Mouse (Mus musculus): ENCODE data around the gene Scd4. TPM values are rescaled to one million over a fixed set of nuclear protein-coding genes. Genes with fewer than 3 reads are reported as not detected.
"Not testable (repeated sequence)": the region's sequence is repeated elsewhere in the genome, so short reads cannot be mapped to it uniquely, and the experiment has no call there.

Scd4 gene
- total RNA-seq, 1 experiment from 2014 or later, result not detected

- ATAC-seq (replicated peaks; ENCODE audit: insufficient number of reproducible peaks, low FRiP score, low TSS enrichment, poor library complexity, severe bottlenecking), result no peak
These were observed 33.8 kb upstream of the Scd4 start for GRCm38 (mm10) chr19:44299078-44299477.

- no peak for ATAC-seq (replicated peaks; ENCODE audit: insufficient number of reproducible peaks, low FRiP score, low TSS enrichment, poor library complexity, severe bottlenecking)
These were observed 33.0 kb upstream of the Scd4 start for GRCm38 (mm10) chr19:44299902-44300301.

- no peak for ATAC-seq (replicated peaks; ENCODE audit: insufficient number of reproducible peaks, low FRiP score, low TSS enrichment, poor library complexity, severe bottlenecking)
These were observed 32.4 kb upstream of the Scd4 start for GRCm38 (mm10) chr19:44300520-44300919.

- no peak for ATAC-seq (replicated peaks; ENCODE audit: insufficient number of reproducible peaks, low FRiP score, low TSS enrichment, poor library complexity, severe bottlenecking)
These were observed 31.7 kb upstream of the Scd4 start for GRCm38 (mm10) chr19:44301176-44301575.

GRCm38 (mm10) chr19:44301671-44302305 is 31.1 kb upstream of the Scd4 start:
- ATAC-seq (replicated peaks; ENCODE audit: insufficient number of reproducible peaks, low FRiP score, low TSS enrichment, poor library complexity, severe bottlenecking), result no peak

- ATAC-seq (replicated peaks; ENCODE audit: insufficient number of reproducible peaks, low FRiP score, low TSS enrichment, poor library complexity, severe bottlenecking), result no peak
These were observed 30.0 kb upstream of the Scd4 start for GRCm38 (mm10) chr19:44302901-44303300.

- ATAC-seq (replicated peaks; ENCODE audit: insufficient number of reproducible peaks, low FRiP score, low TSS enrichment, poor library complexity, severe bottlenecking), result no peak
These were observed 29.4 kb upstream of the Scd4 start for GRCm38 (mm10) chr19:44303502-44303901.

GRCm38 (mm10) chr19:44304419-44304818 is 28.5 kb upstream of the Scd4 start:
- ATAC-seq (replicated peaks; ENCODE audit: insufficient number of reproducible peaks, low FRiP score, low TSS enrichment, poor library complexity, severe bottlenecking), result no peak

GRCm38 (mm10) chr19:44304851-44305510 is 27.9 kb upstream of the Scd4 start:
- ATAC-seq (replicated peaks; ENCODE audit: insufficient number of reproducible peaks, low FRiP score, low TSS enrichment, poor library complexity, severe bottlenecking), result no peak

- no peak for ATAC-seq (replicated peaks; ENCODE audit: insufficient number of reproducible peaks, low FRiP score, low TSS enrichment, poor library complexity, severe bottlenecking)
These were observed 27.2 kb upstream of the Scd4 start for GRCm38 (mm10) chr19:44305701-44306100.

GRCm38 (mm10) chr19:44306171-44306570 is 26.7 kb upstream of the Scd4 start:
- ATAC-seq (replicated peaks; ENCODE audit: insufficient number of reproducible peaks, low FRiP score, low TSS enrichment, poor library complexity, severe bottlenecking), result no peak

GRCm38 (mm10) chr19:44307101-44307914 is 25.6 kb upstream of the Scd4 start:
- ATAC-seq (replicated peaks; ENCODE audit: insufficient number of reproducible peaks, low FRiP score, low TSS enrichment, poor library complexity, severe bottlenecking), result no peak

GRCm38 (mm10) chr19:44307915-44308470 is 24.9 kb upstream of the Scd4 start:
- no peak for ATAC-seq (replicated peaks; ENCODE audit: insufficient number of reproducible peaks, low FRiP score, low TSS enrichment, poor library complexity, severe bottlenecking)

GRCm38 (mm10) chr19:44308611-44309246 is 24.2 kb upstream of the Scd4 start:
- no peak for ATAC-seq (replicated peaks; ENCODE audit: insufficient number of reproducible peaks, low FRiP score, low TSS enrichment, poor library complexity, severe bottlenecking)

- no peak for ATAC-seq (replicated peaks; ENCODE audit: insufficient number of reproducible peaks, low FRiP score, low TSS enrichment, poor library complexity, severe bottlenecking)
These were observed 23.3 kb upstream of the Scd4 start for GRCm38 (mm10) chr19:44309351-44310154.

- not testable (repeated sequence) for ATAC-seq (replicated peaks; ENCODE audit: insufficient number of reproducible peaks, low FRiP score, low TSS enrichment, poor library complexity, severe bottlenecking)
These were observed 22.7 kb upstream of the Scd4 start for GRCm38 (mm10) chr19:44310155-44310575.

GRCm38 (mm10) chr19:44310814-44311213 is 22.1 kb upstream of the Scd4 start:
- ATAC-seq (replicated peaks; ENCODE audit: insufficient number of reproducible peaks, low FRiP score, low TSS enrichment, poor library complexity, severe bottlenecking), result no peak

- no peak for ATAC-seq (replicated peaks; ENCODE audit: insufficient number of reproducible peaks, low FRiP score, low TSS enrichment, poor library complexity, severe bottlenecking)
These were observed 21.4 kb upstream of the Scd4 start for GRCm38 (mm10) chr19:44311306-44312006.
